Mouse (Mus musculus) ES-Bruce4 (cell line): ENCODE measurements at regions not wholly inside any gene's neighbourhood (a gene's known extent, or its start where the extent isn't known, plus 50 kb on each side); places are given as distances from the start of the nearest gene placed in this dataset.

Source experiments
- H3K27ac ChIP-seq: 2 replicates; pipeline ENCODE4 v1.5.1; 2012; ENCODE audit warnings: low read length, inconsistent platforms; ENCODE audit not compliant: insufficient read depth
- H3K27me3 ChIP-seq: 2 replicates; pipeline ENCODE4 v1.6.1; 2012; ENCODE audit warnings: mild to moderate bottlenecking, low read length, inconsistent platforms; ENCODE audit not compliant: control insufficient read depth, poor library complexity, insufficient read depth, severe bottlenecking
- H3K36me3 ChIP-seq: 2 replicates; pipeline ENCODE4 v1.6.1; 2012; ENCODE audit warnings: inconsistent platforms, mild to moderate bottlenecking, low read length, moderate library complexity; ENCODE audit not compliant: control insufficient read depth, poor library complexity, insufficient read depth, severe bottlenecking
- H3K4me1 ChIP-seq: one replicate; pipeline ENCODE4 v1.8.1; 2011; ENCODE audit warnings: low read length; ENCODE audit not compliant: control insufficient read depth, insufficient read depth
- H3K4me3 ChIP-seq: 2 replicates; pipeline ENCODE4 v1.5.1; 2011; ENCODE audit warnings: low read depth, mild to moderate bottlenecking, low read length
- H3K9ac ChIP-seq: 2 replicates; pipeline ENCODE4 v1.6.1; 2012; ENCODE audit warnings: low read depth, mild to moderate bottlenecking, inconsistent platforms; ENCODE audit not compliant: poor library complexity, severe bottlenecking
- H3K9me3 ChIP-seq: replicated peaks from 2 replicates; pipeline ENCODE4 v1.6.1; 2012; ENCODE audit warnings: mild to moderate bottlenecking, low read length, inconsistent platforms; ENCODE audit not compliant: control insufficient read depth, poor library complexity, insufficient read depth, severe bottlenecking
- CTCF ChIP-seq: IDR thresholded peaks from one replicate; pipeline ENCODE4 v1.8.1; 2011; ENCODE audit warnings: low read depth, low read length
- EP300 ChIP-seq: IDR thresholded peaks from 2 replicates; pipeline ENCODE4 v1.6.1; 2011; ENCODE audit warnings: low read depth, low read length; ENCODE audit not compliant: insufficient read depth
- POLR2A ChIP-seq: IDR thresholded peaks from one replicate; pipeline ENCODE4 v1.8.1; 2011; ENCODE audit warnings: low read length; ENCODE audit not compliant: insufficient read depth

- H3K36me3 ChIP-seq = no peaks in the 10 kb centered on the region
- H3K9ac ChIP-seq = no peak overlapping the region
- TF ChIP-seq EP300 (no peak), POLR2A (no peak), CTCF (no peak)
- no peak overlapping the region for H3K27ac ChIP-seq
- no peak overlapping the region for H3K4me3 ChIP-seq
- no peaks in the 10 kb centered on the region for H3K9me3 ChIP-seq
- H3K27me3 ChIP-seq = no peaks in the 10 kb centered on the region; the same call in 1 of the 2 replicates
- H3K4me1 ChIP-seq = no peaks in the 10 kb centered on the region
These were observed 54.0 kb upstream of the Satb2 start for GRCm38 (mm10) chr1:57032407-57032806.

GRCm38 (mm10) chr1:57033244-57033643 is 54.8 kb upstream of the Satb2 start:
- TF ChIP-seq POLR2A = no peak
- no peak for TF ChIP-seq CTCF
- no peak for TF ChIP-seq EP300
- Histone ChIP-seq H3K27ac (no peak overlapping the region), H3K27me3 (no peaks in the 10 kb centered on the region; the same call in 1 of the 2 replicates), H3K4me1 (no peaks in the 10 kb centered on the region), H3K4me3 (no peak overlapping the region), H3K36me3 (no peaks in the 10 kb centered on the region), H3K9me3 (no peaks in the 10 kb centered on the region), H3K9ac (no peak overlapping the region)

GRCm38 (mm10) chr1:57034411-57034810 is 56.0 kb upstream of the Satb2 start:
- TF ChIP-seq CTCF = no peak
- TF ChIP-seq POLR2A = no peak
- TF ChIP-seq EP300 = no peak
- Histone ChIP-seq H3K36me3 (no peaks in the 10 kb centered on the region), H3K4me3 (no peak overlapping the region)

DNA sequence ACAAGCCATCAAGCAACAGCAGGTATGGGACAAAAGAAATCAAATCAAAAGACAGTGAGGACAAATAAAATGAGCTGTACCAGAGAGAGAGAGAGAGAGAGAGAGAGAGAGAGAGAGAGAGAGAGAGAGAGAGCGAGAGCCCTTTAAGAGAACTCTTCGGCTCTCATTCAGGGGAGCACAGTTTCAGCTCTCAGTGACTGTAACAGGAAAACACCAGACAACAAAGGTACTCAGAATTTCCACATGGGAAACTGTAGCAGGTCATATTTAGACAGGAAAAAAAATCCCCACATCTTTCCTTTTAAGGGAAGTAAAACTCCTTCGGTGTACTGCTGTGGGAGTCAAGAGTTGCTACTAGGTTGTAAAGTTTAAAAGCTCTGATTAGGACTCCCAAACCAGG is 57.9 kb upstream of the Satb2 start:
- Histone ChIP-seq H3K4me3 (no peak overlapping the region), H3K9me3 (no peaks in the 10 kb centered on the region), H3K27me3 (no peaks in the 10 kb centered on the region; the same call in 1 of the 2 replicates), H3K4me1 (no peaks in the 10 kb centered on the region), H3K27ac (no peak overlapping the region), H3K36me3 (no peaks in the 10 kb centered on the region), H3K9ac (no peak overlapping the region)
- no peak for TF ChIP-seq EP300
- TF ChIP-seq POLR2A = no peak
- no peak for TF ChIP-seq CTCF

More at GRCm38 (mm10) chr1:57034411-57034810, 56.0 kb upstream of the Satb2 start:
- no peak overlapping the region for H3K9ac ChIP-seq
- H3K9me3 ChIP-seq = no peaks in the 10 kb centered on the region
- H3K27ac ChIP-seq = no peak overlapping the region
- H3K27me3 ChIP-seq = no peaks in the 10 kb centered on the region; the same call in 1 of the 2 replicates
- H3K4me1 ChIP-seq = no peaks in the 10 kb centered on the region

DNA sequence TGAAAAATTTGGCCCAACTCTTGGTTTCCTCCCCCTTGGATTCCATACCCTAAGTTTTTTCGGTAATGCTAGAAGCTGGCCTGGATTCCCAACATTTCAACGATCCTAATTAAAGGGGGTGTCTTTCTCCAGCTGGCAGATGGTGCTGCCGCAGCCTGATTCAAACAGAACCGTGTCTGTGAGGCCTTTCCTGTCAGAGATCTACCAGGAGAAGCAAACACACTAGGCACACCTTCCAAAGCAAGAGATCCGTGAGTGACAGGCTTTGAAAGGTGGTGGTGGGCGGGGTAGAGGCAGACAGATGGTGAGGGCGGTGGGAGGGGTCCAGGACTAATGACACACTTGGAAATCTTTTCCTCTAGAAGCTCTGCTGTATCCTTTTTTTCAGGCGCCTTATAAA is 61.8 kb upstream of the Satb2 start:
- Histone ChIP-seq H3K27me3 (no peaks in the 10 kb centered on the region), H3K27ac (no peak overlapping the region), H3K9ac (no peak overlapping the region), H3K4me3 (no peak overlapping the region), H3K36me3 (no peaks in the 10 kb centered on the region), H3K9me3 (no peaks in the 10 kb centered on the region), H3K4me1 (no peaks in the 10 kb centered on the region)
- TF ChIP-seq EP300 (no peak), POLR2A (no peak), CTCF (no peak)

DNA sequence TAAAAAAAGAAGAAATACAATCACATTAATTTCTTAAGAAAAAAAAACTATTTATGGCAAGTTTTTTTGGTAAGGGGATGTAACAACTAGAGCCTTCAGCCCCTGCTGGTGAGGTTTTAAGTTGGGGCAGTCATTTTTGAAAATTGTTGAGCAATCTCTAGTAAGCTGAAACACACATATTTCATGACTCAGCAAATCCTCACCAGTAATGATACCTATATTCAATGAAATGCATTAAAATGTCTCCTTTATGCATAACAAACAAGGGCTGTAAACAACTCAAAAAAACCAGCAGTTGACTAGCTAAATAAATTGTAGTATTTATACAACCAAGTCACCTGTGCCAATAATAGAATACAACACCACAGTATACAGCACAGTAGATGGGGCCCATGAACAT is 63.1 kb upstream of the Satb2 start:
- no peak for TF ChIP-seq CTCF
- no peak for TF ChIP-seq POLR2A
- no peak for TF ChIP-seq EP300
- H3K36me3 ChIP-seq = no peaks in the 10 kb centered on the region
- no peaks in the 10 kb centered on the region for H3K9me3 ChIP-seq

More for the DNA sequence above, 63.1 kb upstream of the Satb2 start:
- Histone ChIP-seq H3K4me1 (no peaks in the 10 kb centered on the region), H3K9ac (no peak overlapping the region), H3K27me3 (no peaks in the 10 kb centered on the region), H3K4me3 (no peak overlapping the region), H3K27ac (no peak overlapping the region)
